Mouse (Mus musculus) CH12.LX (cell line): ENCODE data around the gene Pbx2. TPM values are rescaled to one million over a fixed set of nuclear protein-coding genes. Genes with fewer than 3 reads are reported as not detected.
A peak's percentile ranks its signal among the peaks of the same experiment; 100 is the strongest.

Experiments
- DNase-seq: peaks from one replicate; pipeline ENCODE4 v3.0.0-alpha.2; 2013; ENCODE audit errors: extremely low read depth
- H3K27ac ChIP-seq: 2 replicates; pipeline ENCODE4 v1.5.1; 2012; ENCODE audit warnings: low read depth, mild to moderate bottlenecking, control low read depth, moderate library complexity; ENCODE audit not compliant: insufficient read depth
- H3K27me3 ChIP-seq: replicated peaks from 2 replicates; pipeline ENCODE3; 2012; ENCODE audit warnings: inconsistent platforms
- H3K36me3 ChIP-seq, 2 experiments: replicated peaks in 1 of 2; 2 replicates each; pipeline versions ENCODE3 to v1.6.1; 2012; ENCODE audit warnings: inconsistent platforms in 1 of 2, low read length in 1 of 2, mild to moderate bottlenecking in 1 of 2, mixed read lengths in 1 of 2, moderate library complexity in 1 of 2; ENCODE audit not compliant: control insufficient read depth in 1 of 2, insufficient read depth in 1 of 2
- H3K4me1 ChIP-seq, 2 experiments: 2 replicates each; pipeline ENCODE4 v1.6.1; 2012; ENCODE audit warnings: inconsistent platforms in 1 of 2, moderate library complexity in 1 of 2; ENCODE audit not compliant: insufficient read depth in 2 of 2, control insufficient read depth in 1 of 2
- H3K4me2 ChIP-seq: 2 replicates; pipeline ENCODE4 v1.6.1; 2012; ENCODE audit warnings: low read depth, mild to moderate bottlenecking, control low read depth; ENCODE audit not compliant: poor library complexity, insufficient read depth, severe bottlenecking
- H3K4me3 ChIP-seq, 3 experiments: fragments of 150-350 bp in 1 of 3; sonication (generic) in 1 of 3; replicated peaks in 1 of 3; 2 replicates each; pipeline versions ENCODE3 to v1.5.1; 2011 to 2012; ENCODE audit warnings: low read depth in 2 of 3, low read length in 2 of 3, mild to moderate bottlenecking in 2 of 3, moderate library complexity in 2 of 3, control low read depth in 1 of 3, improper control_type of control experiment in 1 of 3, inconsistent platforms in 1 of 3, mixed read lengths in 1 of 3; ENCODE audit not compliant: poor library complexity in 1 of 3
- H3K79me2 ChIP-seq: replicated peaks from 2 replicates; pipeline ENCODE4 v1.6.1; 2012; ENCODE audit warnings: mild to moderate bottlenecking, moderate library complexity; ENCODE audit not compliant: control insufficient read depth, poor library complexity, insufficient read depth, severe bottlenecking; ENCODE audit errors: extremely low read depth
- H3K9ac ChIP-seq: 2 replicates; pipeline ENCODE4 v1.6.1; 2012; ENCODE audit warnings: low read depth, mild to moderate bottlenecking, control low read depth, moderate library complexity; ENCODE audit not compliant: insufficient read depth
- H3K9me3 ChIP-seq: replicated peaks from 2 replicates; pipeline ENCODE3; 2012; ENCODE audit warnings: low read length, inconsistent platforms, mixed read lengths
- BHLHE40 ChIP-seq: IDR thresholded peaks from 2 replicates; pipeline ENCODE4 v1.6.1; 2011; ENCODE audit warnings: mild to moderate bottlenecking, low read depth, low read length, improper control_type of control experiment
- CHD1 ChIP-seq: IDR thresholded peaks from 2 replicates; pipeline ENCODE4 v1.6.1; 2012; ENCODE audit warnings: low read depth, low read length, improper control_type of control experiment, inconsistent platforms
- CHD2 ChIP-seq: IDR thresholded peaks from 2 replicates; pipeline ENCODE4 v1.6.1; 2011; ENCODE audit warnings: low read length, improper control_type of control experiment
- CTCF ChIP-seq, 2 experiments: IDR thresholded peaks in 1 of 2; conservative IDR thresholded peaks in 1 of 2; 2 replicates each; pipeline ENCODE4 v1.5.1; 2011 to 2012; ENCODE audit warnings: low read depth in 2 of 2, low read length in 2 of 2, improper control_type of control experiment in 1 of 2, inconsistent platforms in 1 of 2, mild to moderate bottlenecking in 1 of 2, moderate library complexity in 1 of 2
- EP300 ChIP-seq: IDR thresholded peaks from 2 replicates; pipeline ENCODE4 v1.6.1; 2011; ENCODE audit warnings: low read length, improper control_type of control experiment
- ETS1 ChIP-seq: conservative IDR thresholded peaks from 2 replicates; pipeline ENCODE4 v1.6.1; 2012; ENCODE audit warnings: low read depth, mild to moderate bottlenecking, inconsistent platforms, low read length, improper control_type of control experiment, moderate library complexity
- MYC ChIP-seq: IDR thresholded peaks from 2 replicates; pipeline ENCODE4 v1.6.1; 2011; ENCODE audit warnings: low read depth, mild to moderate bottlenecking, improper control_type of control experiment, low read length
- NRF1 ChIP-seq: IDR thresholded peaks from 2 replicates; pipeline ENCODE4 v1.6.1; 2014; ENCODE audit warnings: low read depth, mild to moderate bottlenecking, inconsistent platforms, low read length, improper control_type of control experiment, moderate library complexity
- POLR2A ChIP-seq: IDR thresholded peaks from 2 replicates; pipeline ENCODE4 v1.6.1; 2011; ENCODE audit warnings: low read depth, mild to moderate bottlenecking, improper control_type of control experiment, low read length
- RAD21 ChIP-seq: IDR thresholded peaks from 2 replicates; pipeline ENCODE4 v1.6.1; 2011; ENCODE audit warnings: low read depth, mild to moderate bottlenecking, low read length, improper control_type of control experiment, moderate library complexity
- SMC3 ChIP-seq: IDR thresholded peaks from 2 replicates; pipeline ENCODE4 v1.6.1; 2011; ENCODE audit warnings: low read depth, low read length, improper control_type of control experiment
- ZC3H11A ChIP-seq: IDR thresholded peaks from 2 replicates; pipeline ENCODE4 v1.6.1; 2012; ENCODE audit warnings: low read depth, mild to moderate bottlenecking, inconsistent platforms, low read length, improper control_type of control experiment
- ZNF384 ChIP-seq: IDR thresholded peaks from 2 replicates; pipeline ENCODE4 v1.6.1; 2012; ENCODE audit warnings: low read depth, low read length, improper control_type of control experiment, inconsistent platforms
- dilution Hi-C: fragments of 300-500 bp; cut with MboI; formaldehyde crosslinking; loops from 2 replicates; pipeline ENCODE4 v1.14.3; 2020; ENCODE audit warnings: low sequenced_read_pairs; ENCODE audit not compliant: extremely low pct_unique_long_range_greater_than_20kb, extremely low pct_ligation_motif_present
- in situ Hi-C: fragments of 300-500 bp; cut with MboI; formaldehyde crosslinking; loops from 3 replicates; pipeline ENCODE4 v1.14.3; 2019; ENCODE audit warnings: low sequenced_read_pairs, low pct_ligation_motif_present, low pct_unique_long_range_greater_than_20kb, mixed read lengths
- polyA plus RNA-seq: library from polyadenylated mRNA; unstranded; fragments of >175 nt; gene quantifications from 2 replicates; pipeline ENCODE4 v1.2.1, GENCODE M21; 2012; ENCODE audit warnings: low read depth; ENCODE audit not compliant: insufficient read length
- total RNA-seq, 2 experiments: library from RNA; depleted of rRNA; stranded (reverse); fragments of 300-350 nt in 1 of 2; fragments of >200 nt in 1 of 2; gene quantifications; 2 replicates each; pipeline ENCODE4 v1.2.3; 2012 to 2014

The Pbx2 gene
- total and polyA plus RNA-seq, 3 experiments = 30.0 to 50.5 (median 41.0) TPM

DNA sequence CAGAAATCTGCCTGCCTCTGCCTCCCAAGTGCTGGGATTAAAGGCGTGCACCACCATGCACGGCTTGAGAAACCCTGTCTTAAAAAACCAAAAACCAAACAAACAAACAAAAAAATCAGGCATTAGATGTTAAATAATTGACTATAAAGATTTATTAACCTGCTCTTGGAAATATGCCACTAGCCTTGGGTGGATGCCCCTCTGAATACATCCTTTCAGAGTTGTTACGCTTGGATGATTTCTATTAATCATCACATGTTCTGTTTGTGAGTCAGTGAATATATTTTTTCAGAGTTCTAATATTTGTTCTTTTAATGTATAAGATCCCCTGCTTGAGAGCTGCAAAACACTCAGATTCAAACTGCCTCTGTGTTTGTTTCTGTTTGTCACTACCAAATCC, 33.9 kb downstream of the Pbx2 start (continued):
- no peak for TF ChIP-seq CHD2

DNA sequence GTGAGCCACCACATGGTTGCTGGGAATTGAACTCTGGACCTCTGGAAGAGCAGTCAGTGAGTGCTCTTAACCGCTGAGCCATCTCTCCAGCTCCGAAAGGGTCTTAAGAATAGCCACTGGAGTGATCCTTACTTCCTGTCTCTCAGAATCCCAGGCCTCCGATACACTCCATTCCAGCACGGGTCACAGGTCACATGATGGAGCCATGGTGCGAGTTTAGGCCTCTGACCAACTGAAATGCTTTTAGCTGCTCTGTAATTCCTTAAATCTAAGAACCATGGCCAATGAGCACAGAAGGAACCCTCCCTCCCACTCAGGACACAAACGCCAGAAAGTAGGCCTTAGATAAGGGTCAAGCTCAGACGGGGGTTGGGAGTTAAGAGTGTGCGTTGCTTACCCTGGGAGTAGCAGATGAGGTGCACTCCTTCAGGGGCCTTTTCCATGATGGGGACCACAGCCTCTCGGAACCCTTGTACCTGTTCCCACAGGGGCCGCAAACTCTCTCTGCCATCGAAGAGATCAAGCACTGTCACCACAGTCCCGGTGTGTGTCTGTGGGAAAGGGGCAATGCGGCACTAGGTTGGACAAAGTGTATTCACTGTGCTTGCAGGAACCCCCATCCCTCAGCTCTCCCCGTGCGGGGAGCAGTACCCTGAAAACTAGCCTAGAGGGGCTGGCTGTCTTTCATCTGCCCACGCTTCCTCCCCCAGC, 35.2 kb downstream of the Pbx2 start:
- Histone ChIP-seq H3K27ac (no peak overlapping the region), H3K79me2 (no peaks in the 10 kb centered on the region)
- TF ChIP-seq EP300 (no peak), NRF1 (no peak), ETS1 (no peak), BHLHE40 (no peak), ZNF384 (no peak), ZC3H11A (no peak), RAD21 (no peak), MYC (no peak), POLR2A (no peak)
- TF ChIP-seq, all 38 proteins: peak for 0
- Histone ChIP-seq H3K4me2 (no peak overlapping the region), H3K36me3 (no peaks in the 10 kb centered on the region), H3K9ac (no peak overlapping the region), H3K4me1 (peaks cover 2 to 3% of the 10 kb centered on the region in 2 experiments; a peak in 2 of 4 replicates), H3K4me3 (no peak overlapping the region), H3K9me3 (peaks cover 2% of the 10 kb centered on the region), H3K27me3 (peaks cover 45% of the 10 kb centered on the region)
- dilution Hi-C loops (no loop called here), in situ Hi-C loops (no loop called here)
- no peak for DNase-seq

DNA sequence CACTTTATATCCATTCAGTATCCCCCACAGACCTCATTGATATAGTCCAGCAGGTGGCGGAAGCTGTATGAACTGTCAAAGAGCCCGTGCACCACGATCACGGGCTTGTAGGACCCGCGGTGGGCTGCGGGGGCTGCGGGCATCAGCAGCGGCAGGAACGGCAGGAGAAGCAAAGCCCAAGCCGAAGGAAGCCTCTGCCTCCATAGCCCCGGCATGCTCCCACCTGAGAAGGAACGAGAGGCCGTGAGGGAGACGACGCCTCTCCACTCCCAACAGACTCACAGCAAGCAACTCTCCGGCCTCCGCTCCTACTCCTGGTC, 35.7 kb downstream of the Pbx2 start:
- Histone ChIP-seq H3K27me3 (peaks cover 45% of the 10 kb centered on the region), H3K36me3 (no peaks in the 10 kb centered on the region), H3K79me2 (no peaks in the 10 kb centered on the region), H3K4me3 (peak overlapping the region in 2 of 3 experiments; percentile 48 to 49), H3K4me1 (peaks cover 2 to 3% of the 10 kb centered on the region in 2 experiments; a peak in 2 of 4 replicates), H3K9ac (peak overlapping the region; percentile 10; the same call in 1 of the 2 replicates), H3K9me3 (peaks cover 2% of the 10 kb centered on the region), H3K27ac (no peak overlapping the region), H3K4me2 (peak overlapping the region; percentile 75)
- no peak for DNase-seq
- TF ChIP-seq SMC3 (peak; percentile 27), CTCF (conservative IDR thresholded peaks at IDR 0.05 in 1 of 2, IDR thresholded peaks at IDR 0.05 in 1 of 2; ENCODE audit: low read depth in 2 of 2, low read length in 2 of 2) (peak in 1 of 2 experiments; percentile 44; a peak in 2 of 4 replicates), CHD1 (no peak), RAD21 (peak; percentile 15), CHD2 (no peak)
- in situ Hi-C loops = no loop called here
- dilution Hi-C loops = no loop called here
